Mouse (Mus musculus): Measurements from ENCODE around the gene Slc16a2.

- no peak for TF ChIP-seq CTCF (IDR thresholded peaks at IDR 0.05; ENCODE audit: insufficient read depth, low read length)
- no peak for TF ChIP-seq POLR2A (IDR thresholded peaks at IDR 0.05; ENCODE audit: borderline replicate concordance, extremely low read depth, low read depth, low read length)
Measured at GRCm38 (mm10) chrX:103696081-103696519, 125.7 kb downstream of the Slc16a2 start.
